Mouse (Mus musculus) embryonic facial prominence, embryonic 15.5 days (tissue): Measurements from ENCODE around the gene Heatr5b. TPM values are rescaled to one million over a fixed set of nuclear protein-coding genes. Genes with fewer than 3 reads are reported as not detected.
"Not testable (repeated sequence)": the region's sequence is repeated elsewhere in the genome, so short reads cannot be mapped to it uniquely, and the experiment has no call there.

Experiments
- ATAC-seq: fragments of 200-750 bp; cut with Nextera tagmentation; 2 replicates; pipeline ENCODE4 v1.8.0; 2017; ENCODE audit warnings: low read depth, moderate TSS enrichment; ENCODE audit not compliant: insufficient number of reproducible peaks, low FRiP score, low TSS enrichment
- H3K27ac ChIP-seq: fragments of 300-500 bp; sonication (generic); replicated peaks from 2 replicates; pipeline ENCODE4 v1.5.1; 2015; ENCODE audit warnings: mild to moderate bottlenecking, inconsistent platforms
- H3K27me3 ChIP-seq: fragments of 300-500 bp; sonication (generic); 2 replicates; pipeline ENCODE4 v1.6.1; 2015; ENCODE audit warnings: inconsistent platforms
- H3K36me3 ChIP-seq: fragments of 300-500 bp; sonication (generic); 2 replicates; pipeline ENCODE4 v1.6.1; 2015; ENCODE audit warnings: mild to moderate bottlenecking, inconsistent platforms
- H3K4me1 ChIP-seq: fragments of 300-500 bp; sonication (generic); 2 replicates; pipeline ENCODE4 v1.6.1; 2015; ENCODE audit warnings: inconsistent platforms
- H3K4me2 ChIP-seq: fragments of 300-500 bp; sonication (generic); replicated peaks from 2 replicates; pipeline ENCODE4 v1.6.1; 2015; ENCODE audit warnings: mild to moderate bottlenecking, inconsistent platforms
- H3K4me3 ChIP-seq: fragments of 300-500 bp; sonication (generic); replicated peaks from 2 replicates; pipeline ENCODE4 v1.5.1; 2015; ENCODE audit warnings: mild to moderate bottlenecking, inconsistent platforms
- H3K9ac ChIP-seq: fragments of 300-500 bp; sonication (generic); 2 replicates; pipeline ENCODE4 v1.6.1; 2015; ENCODE audit warnings: inconsistent platforms
- H3K9me3 ChIP-seq: fragments of 300-500 bp; sonication (generic); replicated peaks from 2 replicates; pipeline ENCODE4 v1.6.1; 2016; ENCODE audit warnings: inconsistent platforms
- WGBS: fragments of 180-500 bp; shearing (Covaris S2); methylation state at CpG from one replicate; pipeline ENCODE4 v1.1.7; 2015; 5-methylcytosine and 5-hydroxymethylcytosine counted together
- polyA plus RNA-seq: library from polyadenylated mRNA; unstranded; fragments of >200 nt; fragmentation: Nextera tagmentation; extraction: Ambion mirVana; gene quantifications from 2 replicates; pipeline ENCODE4 v1.2.1, GENCODE M21; 2015

The Heatr5b gene
- polyA plus RNA-seq, 1 experiment from 2014 or later, result 13.7 TPM

- no peak for ATAC-seq
- no peaks in the 10 kb centered on the region for H3K9me3 ChIP-seq
- H3K4me1 ChIP-seq, result no peaks in the 10 kb centered on the region
- no peak overlapping the region for H3K4me2 ChIP-seq
- peaks cover 33% of the 10 kb centered on the region for H3K36me3 ChIP-seq
- H3K4me3 ChIP-seq, result no peak overlapping the region
- no peak overlapping the region for H3K9ac ChIP-seq
- no peak overlapping the region for H3K27ac ChIP-seq
- H3K27me3 ChIP-seq, result no peaks in the 10 kb centered on the region
Observed at GRCm38 (mm10) chr17:78809019-78809418, 26.1 kb downstream of the Heatr5b start.

- Histone ChIP-seq H3K9me3 (no peaks in the 10 kb centered on the region), H3K4me1 (no peaks in the 10 kb centered on the region), H3K27ac (no peak overlapping the region), H3K36me3 (peaks cover 35% of the 10 kb centered on the region), H3K4me2 (no peak overlapping the region), H3K4me3 (no peak overlapping the region), H3K27me3 (no peaks in the 10 kb centered on the region), H3K9ac (no peak overlapping the region)
- WGBS, result 95% methylated on average over 1 of the region's 1 CpGs
- ATAC-seq, result no peak
Observed at GRCm38 (mm10) chr17:78797222-78797621, 37.9 kb downstream of the Heatr5b start.

GRCm38 (mm10) chr17:78794390-78794789 is 40.8 kb downstream of the Heatr5b start:
- no peak for ATAC-seq
- WGBS, result 85% methylated on average over 5 of the region's 5 CpGs
- no peak overlapping the region for H3K4me3 ChIP-seq
- H3K4me2 ChIP-seq, result no peak overlapping the region
- H3K9ac ChIP-seq, result no peak overlapping the region
- H3K4me1 ChIP-seq, result no peaks in the 10 kb centered on the region
- H3K27ac ChIP-seq, result no peak overlapping the region
- H3K27me3 ChIP-seq, result no peaks in the 10 kb centered on the region
- no peaks in the 10 kb centered on the region for H3K9me3 ChIP-seq
- H3K36me3 ChIP-seq, result peaks cover 28% of the 10 kb centered on the region

GRCm38 (mm10) chr17:78792122-78792521 is 43.0 kb downstream of the Heatr5b start:
- H3K9ac ChIP-seq, result no peak overlapping the region
- no peak overlapping the region for H3K4me3 ChIP-seq
- no peak for ATAC-seq
- H3K9me3 ChIP-seq, result no peaks in the 10 kb centered on the region
- H3K4me1 ChIP-seq, result no peaks in the 10 kb centered on the region
- H3K36me3 ChIP-seq, result peaks cover 24% of the 10 kb centered on the region
- no peak overlapping the region for H3K27ac ChIP-seq
- no peak overlapping the region for H3K4me2 ChIP-seq
- 90% methylated on average over 3 of the region's 3 CpGs for WGBS
- H3K27me3 ChIP-seq, result no peaks in the 10 kb centered on the region

- no peaks in the 10 kb centered on the region for H3K27me3 ChIP-seq
- H3K4me2 ChIP-seq, result no peak overlapping the region
- ATAC-seq, result no peak
- no peaks in the 10 kb centered on the region for H3K4me1 ChIP-seq
- WGBS, result 95% methylated on average over 3 of the region's 3 CpGs
- peaks cover 20% of the 10 kb centered on the region for H3K36me3 ChIP-seq
- H3K9ac ChIP-seq, result no peak overlapping the region
- H3K27ac ChIP-seq, result no peak overlapping the region
- no peaks in the 10 kb centered on the region for H3K9me3 ChIP-seq
- H3K4me3 ChIP-seq, result no peak overlapping the region
Observed at GRCm38 (mm10) chr17:78791690-78792070, 43.5 kb downstream of the Heatr5b start.

GRCm38 (mm10) chr17:78791068-78791689 is 44.0 kb downstream of the Heatr5b start:
- H3K27me3 ChIP-seq, result no peaks in the 10 kb centered on the region
- no peak for ATAC-seq
- H3K36me3 ChIP-seq, result peaks cover 16% of the 10 kb centered on the region
- H3K4me2 ChIP-seq, result no peak overlapping the region
- H3K27ac ChIP-seq, result no peak overlapping the region
- WGBS, result 84% methylated on average over 7 of the region's 7 CpGs
- H3K4me3 ChIP-seq, result no peak overlapping the region
- no peaks in the 10 kb centered on the region for H3K9me3 ChIP-seq
- no peak overlapping the region for H3K9ac ChIP-seq
- H3K4me1 ChIP-seq, result no peaks in the 10 kb centered on the region

GRCm38 (mm10) chr17:78788273-78788672 is 46.9 kb downstream of the Heatr5b start:
- H3K4me2 ChIP-seq, H3K4me1 ChIP-seq, H3K4me3 ChIP-seq, H3K27ac ChIP-seq, H3K27me3 ChIP-seq, H3K9me3 ChIP-seq, ATAC-seq, H3K9ac ChIP-seq: not testable (repeated sequence)
- WGBS, result 72% methylated on average over 3 of the region's 3 CpGs
- H3K36me3 ChIP-seq, result peaks cover 12% of the 10 kb centered on the region

- Histone ChIP-seq H3K27ac (no peak overlapping the region), H3K4me3 (no peak overlapping the region), H3K9ac (no peak overlapping the region), H3K27me3 (no peaks in the 10 kb centered on the region), H3K4me2 (no peak overlapping the region), H3K4me1 (no peaks in the 10 kb centered on the region), H3K36me3 (peaks cover 28% of the 10 kb centered on the region), H3K9me3 (no peaks in the 10 kb centered on the region)
- ATAC-seq, result no peak
- 91% methylated on average over 1 of the region's 1 CpGs for WGBS
Observed at GRCm38 (mm10) chr17:78778765-78779164, 56.4 kb downstream of the Heatr5b start.

- Histone ChIP-seq H3K9ac (no peak overlapping the region), H3K27ac (no peak overlapping the region), H3K4me3 (no peak overlapping the region), H3K9me3 (no peaks in the 10 kb centered on the region), H3K4me1 (no peaks in the 10 kb centered on the region), H3K4me2 (no peak overlapping the region), H3K36me3 (peaks cover 23% of the 10 kb centered on the region), H3K27me3 (no peaks in the 10 kb centered on the region)
- 91% methylated on average over 2 of the region's 2 CpGs for WGBS
- no peak for ATAC-seq
Observed at GRCm38 (mm10) chr17:78772317-78772716, 62.8 kb downstream of the Heatr5b start.

GRCm38 (mm10) chr17:78770932-78771331 is 64.2 kb downstream of the Heatr5b start:
- ATAC-seq, result no peak
- H3K4me1 ChIP-seq, result no peaks in the 10 kb centered on the region
- H3K9ac ChIP-seq, result no peak overlapping the region
- WGBS, result 62% methylated on average over 7 of the region's 7 CpGs
- no peak overlapping the region for H3K27ac ChIP-seq
- no peak overlapping the region for H3K4me3 ChIP-seq
- no peaks in the 10 kb centered on the region for H3K27me3 ChIP-seq
- no peak overlapping the region for H3K4me2 ChIP-seq
- peaks cover 18% of the 10 kb centered on the region for H3K36me3 ChIP-seq
- H3K9me3 ChIP-seq, result no peaks in the 10 kb centered on the region

- no peaks in the 10 kb centered on the region for H3K4me1 ChIP-seq
- H3K4me3 ChIP-seq, result no peak overlapping the region
- H3K27me3 ChIP-seq, result no peaks in the 10 kb centered on the region
- peaks cover 27% of the 10 kb centered on the region for H3K36me3 ChIP-seq
- H3K9me3 ChIP-seq, result no peaks in the 10 kb centered on the region
- no peak overlapping the region for H3K27ac ChIP-seq
- no peak overlapping the region for H3K4me2 ChIP-seq
- no peak overlapping the region for H3K9ac ChIP-seq
- WGBS, result 70% methylated on average over 3 of the region's 3 CpGs
- no peak for ATAC-seq
Observed at GRCm38 (mm10) chr17:78769341-78769740, 65.8 kb downstream of the Heatr5b start.

- H3K27me3 ChIP-seq, result no peaks in the 10 kb centered on the region
- WGBS, result 73% methylated on average over 2 of the region's 2 CpGs
- ATAC-seq, result no peak
Observed at GRCm38 (mm10) chr17:78768937-78769336, 66.2 kb downstream of the Heatr5b start.

More at GRCm38 (mm10) chr17:78768937-78769336, 66.2 kb downstream of the Heatr5b start:
- peaks cover 31% of the 10 kb centered on the region for H3K36me3 ChIP-seq
- H3K4me3 ChIP-seq, result no peak overlapping the region
- no peaks in the 10 kb centered on the region for H3K9me3 ChIP-seq
- H3K4me1 ChIP-seq, result no peaks in the 10 kb centered on the region
- H3K4me2 ChIP-seq, result no peak overlapping the region
- H3K9ac ChIP-seq, result no peak overlapping the region
- no peak overlapping the region for H3K27ac ChIP-seq
